Mouse (Mus musculus) small intestine, adult 2 months (tissue): ENCODE measurements around the gene Slc22a13. TPM values are rescaled to one million over a fixed set of nuclear protein-coding genes. Genes with fewer than 3 reads are reported as not detected.
A peak's percentile ranks its signal among the peaks of the same experiment; 100 is the strongest.

ENCODE experiments used
- H3K27ac ChIP-seq: fragments of 200-500 bp; 2 replicates; pipeline ENCODE4 v1.5.1; 2012; ENCODE audit warnings: low read depth, low read length, control low read depth, inconsistent platforms; ENCODE audit not compliant: insufficient read depth
- H3K27me3 ChIP-seq: fragments of 200-500 bp; 2 replicates; pipeline ENCODE4 v1.6.1; 2012; ENCODE audit warnings: mild to moderate bottlenecking, moderate library complexity, low read length, inconsistent platforms; ENCODE audit not compliant: control insufficient read depth, insufficient read depth
- H3K36me3 ChIP-seq: fragments of 200-500 bp; 2 replicates; pipeline ENCODE4 v1.6.1; 2012; ENCODE audit warnings: mild to moderate bottlenecking, low read length, control low read depth, inconsistent platforms; ENCODE audit not compliant: control insufficient read depth, insufficient read depth
- H3K4me1 ChIP-seq: fragments of 200-500 bp; 2 replicates; pipeline ENCODE4 v1.6.1; 2012; ENCODE audit warnings: low read length, inconsistent platforms, mixed read lengths; ENCODE audit not compliant: control insufficient read depth, insufficient read depth, insufficient read length
- H3K4me3 ChIP-seq: fragments of 200-500 bp; 2 replicates; pipeline ENCODE4 v1.5.1; 2012; ENCODE audit warnings: low read depth, mild to moderate bottlenecking, control low read depth, inconsistent platforms, low read length, moderate library complexity
- CTCF ChIP-seq: fragments of 200-500 bp; IDR thresholded peaks from 2 replicates; pipeline ENCODE4 v1.5.1; 2012; ENCODE audit warnings: low read depth, mild to moderate bottlenecking, control low read depth, inconsistent platforms, low read length, moderate library complexity, mixed read lengths; ENCODE audit not compliant: insufficient replicate concordance, insufficient read length; ENCODE audit errors: extremely low read depth
- POLR2A ChIP-seq: fragments of 200-500 bp; IDR thresholded peaks from 2 replicates; pipeline ENCODE4 v1.6.1; 2012; ENCODE audit warnings: low read depth, mild to moderate bottlenecking, control low read depth, inconsistent platforms, low read length, moderate library complexity
- WGBS: fragments of 180-500 bp; shearing (Covaris S2); methylation state at CpG from one replicate; pipeline ENCODE4 v1.1.7; 2018; 5-methylcytosine and 5-hydroxymethylcytosine counted together
- polyA plus RNA-seq: library from polyadenylated mRNA; depleted of rRNA; stranded (reverse); fragments of >200 nt; gene quantifications from 2 replicates; pipeline ENCODE4 v1.2.3, GENCODE M21; 2012

Gene Slc22a13
- polyA plus RNA-seq, 1 experiment: 0.09 TPM

DNA sequence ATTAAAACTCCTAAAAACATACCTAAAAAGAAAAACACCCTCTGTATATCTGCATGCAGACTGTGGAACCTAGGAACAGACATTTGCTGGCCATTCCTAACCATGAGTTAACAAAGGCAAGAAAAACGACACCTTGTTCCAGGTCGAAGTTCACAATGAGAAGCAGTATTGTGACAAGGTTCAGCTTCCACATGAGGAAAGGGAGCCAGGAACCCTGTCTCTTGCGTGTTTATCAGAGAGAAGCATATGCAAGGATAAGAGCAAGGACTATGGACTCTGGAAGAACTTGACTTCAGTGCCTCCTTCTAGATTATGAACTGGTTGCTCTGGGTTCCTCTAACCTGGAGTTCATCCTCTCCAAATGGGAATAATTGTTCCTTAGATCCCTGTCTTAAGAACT lies 35.1 kb upstream of the Slc22a13 start:
- Histone ChIP-seq H3K4me3 (no peak overlapping the region), H3K27me3 (no peaks in the 10 kb centered on the region), H3K36me3 (peaks cover 22% of the 10 kb centered on the region), H3K27ac (peak overlapping the region; percentile 96), H3K4me1 (peaks cover 28% of the 10 kb centered on the region)
- 33% methylated on average over 3 of the region's 3 CpGs for WGBS
- TF ChIP-seq CTCF: no peak
- no peak for TF ChIP-seq POLR2A

DNA sequence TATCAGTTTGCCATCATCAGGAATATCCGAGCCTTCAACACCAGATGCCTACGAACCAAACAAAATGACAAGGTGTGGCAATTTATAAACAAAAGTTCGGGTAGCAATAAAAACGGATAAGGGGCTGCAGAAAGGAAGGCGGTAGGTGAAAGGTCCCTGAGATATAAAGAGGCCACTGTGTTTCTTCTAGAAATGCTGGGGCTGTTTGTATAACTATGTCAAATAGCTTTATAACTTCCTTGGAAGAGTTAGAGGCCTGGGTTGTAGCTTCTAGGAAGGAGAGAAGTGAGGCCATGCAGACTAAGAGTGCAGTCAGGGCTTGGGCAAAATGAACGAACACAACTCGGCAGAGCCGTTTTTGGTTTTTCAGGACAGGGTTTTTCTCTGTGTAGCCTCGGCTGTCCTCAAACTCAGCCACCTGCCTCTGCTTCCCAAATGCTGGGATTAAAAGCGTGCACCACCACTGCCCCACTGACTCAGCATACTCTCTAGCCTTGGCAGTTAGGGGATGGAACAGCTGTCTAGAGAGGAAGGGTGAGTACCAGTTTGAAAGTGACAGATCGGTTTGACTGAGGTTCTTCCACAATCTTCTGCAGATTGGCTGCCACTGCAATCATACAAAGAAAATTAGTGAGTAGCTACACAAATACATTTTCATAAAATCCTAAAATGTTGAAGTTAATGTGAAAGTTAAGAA lies 32.4 kb upstream of the Slc22a13 start:
- peaks cover 19% of the 10 kb centered on the region for H3K36me3 ChIP-seq
- whole genome bisulfite sequencing: 22% methylated on average over 11 of the region's 11 CpGs
- H3K27ac ChIP-seq: peak overlapping the region; percentile 55
- no peaks in the 10 kb centered on the region for H3K27me3 ChIP-seq
- no peak overlapping the region for H3K4me3 ChIP-seq
- TF ChIP-seq POLR2A (no peak), CTCF (no peak)
- H3K4me1 ChIP-seq: peaks cover 26% of the 10 kb centered on the region; the same call in 1 of the 2 replicates

DNA sequence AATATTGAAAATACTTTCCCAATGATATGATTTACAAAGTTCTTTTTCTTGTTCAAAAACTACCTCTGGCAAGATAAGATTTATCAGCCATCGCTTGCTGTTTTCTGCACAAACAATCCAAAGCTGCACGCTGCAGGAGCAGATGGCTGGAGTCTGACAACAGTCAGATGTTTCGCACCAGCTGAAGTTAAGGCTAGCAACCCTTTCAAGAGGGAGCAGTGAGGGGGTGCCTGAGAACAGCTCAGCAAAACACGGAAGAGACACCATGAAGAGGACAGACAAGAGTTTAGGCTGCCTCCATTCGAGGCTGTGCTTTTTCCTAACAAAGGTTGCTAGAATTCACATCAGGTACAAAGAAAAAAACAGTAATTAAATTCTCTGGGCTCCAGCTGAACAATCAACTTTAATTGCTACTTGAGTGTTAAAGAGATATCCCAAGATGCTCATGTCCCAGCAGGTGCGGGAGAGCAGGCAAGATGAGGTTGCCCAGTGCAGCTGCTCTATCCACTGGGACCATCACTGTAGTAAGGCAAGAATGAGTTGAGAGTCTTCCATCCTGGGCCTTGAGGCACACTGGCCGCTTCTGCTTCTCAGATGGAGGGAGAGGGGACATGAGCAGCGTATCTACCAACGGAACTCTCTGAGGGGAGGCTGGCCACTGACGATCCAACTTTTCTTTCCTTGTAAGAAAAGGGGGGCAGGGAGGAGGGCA lies 31.5 kb upstream of the Slc22a13 start:
- 52% methylated on average over 10 of the region's 10 CpGs for WGBS
- H3K36me3 ChIP-seq: peaks cover 16% of the 10 kb centered on the region
- TF ChIP-seq POLR2A: no peak
- no peak for TF ChIP-seq CTCF
- H3K4me3 ChIP-seq: no peak overlapping the region
- peaks cover 24% of the 10 kb centered on the region; the same call in 1 of the 2 replicates for H3K4me1 ChIP-seq
- H3K27me3 ChIP-seq: no peaks in the 10 kb centered on the region
- peak overlapping the region; percentile 48 for H3K27ac ChIP-seq

DNA sequence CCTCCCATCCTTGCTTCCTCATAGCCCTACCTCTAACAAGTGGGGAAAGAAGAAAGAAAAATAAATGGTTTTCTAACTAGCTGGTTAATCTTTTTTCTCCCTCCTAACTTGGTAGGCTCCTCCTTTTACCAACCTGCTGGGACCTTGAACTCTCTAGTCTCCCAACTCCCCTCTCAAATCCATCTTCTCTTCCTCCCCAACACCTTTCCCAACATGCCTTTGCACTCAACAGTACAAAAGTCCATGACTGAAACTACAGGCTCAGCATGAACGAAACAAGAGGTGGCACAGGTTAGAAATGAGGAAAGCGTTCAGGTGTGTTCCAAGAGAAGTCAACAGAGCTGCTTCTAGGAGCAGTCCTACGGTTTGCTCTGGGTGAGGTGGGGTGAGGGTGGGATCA lies 30.4 kb upstream of the Slc22a13 start:
- Histone ChIP-seq H3K27ac (peak overlapping the region; percentile 29; the same call in 1 of the 2 replicates), H3K4me1 (peaks cover 23% of the 10 kb centered on the region; the same call in 1 of the 2 replicates), H3K27me3 (no peaks in the 10 kb centered on the region), H3K4me3 (no peak overlapping the region), H3K36me3 (peaks cover 14% of the 10 kb centered on the region)
- WGBS: 66% methylated on average over 3 of the region's 3 CpGs
- TF ChIP-seq POLR2A: no peak
- TF ChIP-seq CTCF: no peak

DNA sequence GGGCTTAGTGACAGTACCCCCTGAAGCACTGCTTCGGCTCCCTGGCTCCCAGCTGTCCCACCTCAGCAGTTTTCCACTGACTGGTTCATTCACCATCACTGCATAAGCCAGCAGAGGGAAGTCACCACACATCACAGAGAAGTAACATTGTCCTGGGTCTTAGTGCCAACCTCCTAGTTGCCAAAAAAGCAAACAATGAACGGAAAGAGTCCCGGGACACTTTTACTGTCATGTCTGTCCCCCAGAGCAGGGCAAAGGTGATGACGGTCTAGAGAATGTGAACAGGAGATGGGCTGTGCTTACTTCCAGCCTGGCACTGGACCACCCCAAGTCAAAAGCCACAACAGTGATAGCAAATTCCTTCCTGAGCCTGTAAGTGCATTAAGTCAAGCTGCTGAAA lies 29.9 kb upstream of the Slc22a13 start:
- Histone ChIP-seq H3K36me3 (peaks cover 14% of the 10 kb centered on the region), H3K27ac (no peak overlapping the region), H3K4me3 (no peak overlapping the region), H3K27me3 (no peaks in the 10 kb centered on the region), H3K4me1 (peaks cover 28% of the 10 kb centered on the region; the same call in 1 of the 2 replicates)
- TF ChIP-seq POLR2A (no peak), CTCF (no peak)
- WGBS: 85% methylated on average over 4 of the region's 4 CpGs

DNA sequence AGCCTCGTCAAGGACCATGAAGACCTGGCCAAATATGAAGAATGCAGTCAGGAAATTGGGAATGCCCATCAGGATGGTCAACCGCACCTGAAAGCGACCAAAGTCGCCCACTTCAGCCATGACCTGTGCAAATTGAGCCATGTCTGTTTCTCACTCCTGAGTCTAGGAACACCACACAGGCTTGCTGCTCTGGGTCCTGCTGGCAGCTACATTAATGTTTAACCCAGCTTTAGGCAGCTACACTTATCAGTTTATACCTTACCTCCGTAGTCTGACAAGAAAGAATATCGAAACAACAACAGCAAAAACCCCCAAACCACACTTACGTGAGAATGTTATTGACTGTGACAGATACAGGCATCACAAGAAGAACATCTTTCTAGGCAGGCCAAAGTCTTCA lies 22.7 kb upstream of the Slc22a13 start:
- H3K36me3 ChIP-seq: 0 out of 2 replicates have a peak, but pooled peaks cover 1% of the 10 kb centered on the region
- no peaks in the 10 kb centered on the region for H3K27me3 ChIP-seq
- peak overlapping the region; percentile 24; the same call in 1 of the 2 replicates for H3K4me3 ChIP-seq
- H3K4me1 ChIP-seq: peaks cover 12% of the 10 kb centered on the region; the same call in 1 of the 2 replicates
- H3K27ac ChIP-seq: peak overlapping the region; percentile 29; the same call in 1 of the 2 replicates
- TF ChIP-seq POLR2A (no peak), CTCF (no peak)
- 38% methylated on average over 7 of the region's 7 CpGs for WGBS

DNA sequence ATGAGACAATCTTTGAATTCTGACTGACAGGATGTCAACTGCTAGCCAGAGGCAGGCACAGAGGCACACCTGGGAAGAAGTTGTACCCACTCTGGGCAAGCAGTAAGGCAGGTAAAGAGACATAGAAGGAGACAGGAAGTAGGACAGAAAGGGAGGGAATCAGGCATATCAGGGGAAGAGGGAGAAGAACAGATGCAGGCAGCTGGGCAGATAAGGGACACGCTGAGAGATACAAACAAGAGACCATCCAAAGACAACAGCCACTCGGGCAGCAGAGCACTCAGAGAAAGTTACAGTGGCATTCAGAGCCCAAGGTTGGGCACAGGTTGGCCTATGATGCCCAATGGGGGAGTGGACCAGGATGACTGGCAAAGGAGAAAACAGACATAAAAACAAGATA lies 21.9 kb upstream of the Slc22a13 start:
- WGBS: 46% methylated on average over 2 of the region's 2 CpGs
- Histone ChIP-seq H3K27ac (no peak overlapping the region; the same call in 1 of the 2 replicates), H3K4me3 (peak overlapping the region; percentile 24; the same call in 1 of the 2 replicates), H3K27me3 (no peaks in the 10 kb centered on the region), H3K36me3 (0 out of 2 replicates have a peak, but pooled peaks cover 1% of the 10 kb centered on the region), H3K4me1 (peaks cover 12% of the 10 kb centered on the region; the same call in 1 of the 2 replicates)
- no peak for TF ChIP-seq POLR2A
- TF ChIP-seq CTCF: no peak
